Mouse (Mus musculus) liver, adult (tissue): ENCODE measurements around the gene Samd8.

Source experiments
- GATA4 ChIP-seq: IDR thresholded peaks from 2 replicates; pipeline ENCODE4 v1.6.1; 2014; ENCODE audit warnings: mild to moderate bottlenecking, low read length; ENCODE audit not compliant: insufficient replicate concordance

Samd8 gene

DNA sequence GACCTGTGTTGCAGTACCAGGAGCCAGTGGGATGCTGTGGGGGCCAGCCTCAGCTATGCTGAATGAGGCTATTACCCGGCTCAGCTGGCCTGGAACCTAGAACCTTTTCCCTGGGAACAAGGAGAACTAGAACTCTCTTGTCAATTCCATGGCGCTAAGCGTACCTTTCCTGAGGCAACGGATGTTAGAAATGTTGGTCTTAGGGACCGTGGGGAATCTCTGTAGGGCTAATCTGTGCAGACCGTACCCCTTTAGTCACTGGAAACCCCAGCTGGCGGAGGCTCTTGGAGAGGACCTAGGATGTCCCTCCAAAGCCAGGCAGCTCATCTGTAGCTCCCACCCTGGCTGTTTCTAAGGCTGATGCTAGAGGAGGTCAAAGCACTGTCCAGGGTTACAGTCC is 10.0 kb upstream of the Samd8 start:
- TF ChIP-seq GATA4, result no peak

GRCm38 (mm10) chr14:21741314-21741713 is 9.0 kb upstream of the Samd8 start:
- no peak for TF ChIP-seq GATA4

GRCm38 (mm10) chr14:21741786-21742185 is 8.5 kb upstream of the Samd8 start:
- no peak for TF ChIP-seq GATA4

DNA sequence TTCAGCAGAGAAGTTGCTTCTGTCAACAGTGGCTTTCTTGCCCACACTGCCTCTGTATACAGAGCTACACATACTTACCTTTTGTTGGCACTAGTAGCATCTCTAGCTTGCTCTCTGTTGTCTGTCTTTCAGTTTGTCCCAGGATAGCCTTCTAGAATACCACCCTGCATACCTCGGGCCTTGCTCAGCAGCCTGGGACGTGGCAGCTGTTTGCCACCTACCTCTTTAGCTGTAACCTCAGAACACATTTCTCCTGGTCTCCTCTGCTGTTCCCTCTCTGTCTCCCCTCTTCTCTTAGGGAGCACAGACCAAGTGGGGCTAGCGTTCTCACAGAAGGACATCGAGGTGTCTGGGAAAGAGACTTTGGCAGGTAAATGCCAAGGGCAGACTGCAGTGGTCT is 7.9 kb upstream of the Samd8 start:
- no peak for TF ChIP-seq GATA4

GRCm38 (mm10) chr14:21744169-21744568 is 6.2 kb upstream of the Samd8 start:
- TF ChIP-seq GATA4, result no peak

- TF ChIP-seq GATA4, result no peak
Observed at GRCm38 (mm10) chr14:21745149-21745548, 5.2 kb upstream of the Samd8 start.

- TF ChIP-seq GATA4, result no peak
Observed at GRCm38 (mm10) chr14:21746251-21746650, 4.1 kb upstream of the Samd8 start.

- no peak for TF ChIP-seq GATA4
Observed at GRCm38 (mm10) chr14:21746846-21747245, 3.5 kb upstream of the Samd8 start.

DNA sequence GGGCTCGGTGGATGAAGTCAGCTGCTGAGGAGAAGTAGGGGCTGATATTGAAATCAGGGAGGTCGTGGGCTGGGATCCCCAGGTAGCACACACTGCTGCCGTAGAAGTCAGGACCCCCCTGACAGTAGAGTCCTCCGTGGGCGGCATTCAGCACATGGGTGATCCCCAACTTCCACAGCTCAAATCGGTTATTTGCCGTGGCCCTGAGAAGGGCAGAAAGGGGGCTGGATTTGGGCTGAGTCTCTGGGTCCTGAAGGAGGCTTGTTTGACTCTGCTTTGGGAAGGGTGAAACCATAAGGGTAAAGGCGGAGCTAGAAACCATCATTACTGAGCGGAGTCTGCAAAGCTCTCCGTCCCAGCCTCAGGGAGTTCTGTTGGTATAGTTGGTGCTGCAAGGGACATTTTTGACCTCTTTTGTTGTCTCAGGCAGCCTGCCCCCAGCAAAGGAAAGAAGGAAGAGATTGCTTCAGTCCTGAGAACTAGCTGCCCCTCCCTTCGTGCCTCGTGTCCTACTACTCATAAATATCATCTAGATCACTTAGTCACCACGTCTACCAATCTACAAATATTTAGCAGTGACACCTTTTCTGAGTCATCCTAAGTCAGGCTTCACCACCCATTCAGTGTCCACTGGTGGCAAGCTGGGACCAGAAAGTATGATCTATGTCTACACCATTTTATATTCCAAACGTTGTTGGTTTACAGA is 2.7 kb upstream of the Samd8 start:
- TF ChIP-seq GATA4, result no peak

DNA sequence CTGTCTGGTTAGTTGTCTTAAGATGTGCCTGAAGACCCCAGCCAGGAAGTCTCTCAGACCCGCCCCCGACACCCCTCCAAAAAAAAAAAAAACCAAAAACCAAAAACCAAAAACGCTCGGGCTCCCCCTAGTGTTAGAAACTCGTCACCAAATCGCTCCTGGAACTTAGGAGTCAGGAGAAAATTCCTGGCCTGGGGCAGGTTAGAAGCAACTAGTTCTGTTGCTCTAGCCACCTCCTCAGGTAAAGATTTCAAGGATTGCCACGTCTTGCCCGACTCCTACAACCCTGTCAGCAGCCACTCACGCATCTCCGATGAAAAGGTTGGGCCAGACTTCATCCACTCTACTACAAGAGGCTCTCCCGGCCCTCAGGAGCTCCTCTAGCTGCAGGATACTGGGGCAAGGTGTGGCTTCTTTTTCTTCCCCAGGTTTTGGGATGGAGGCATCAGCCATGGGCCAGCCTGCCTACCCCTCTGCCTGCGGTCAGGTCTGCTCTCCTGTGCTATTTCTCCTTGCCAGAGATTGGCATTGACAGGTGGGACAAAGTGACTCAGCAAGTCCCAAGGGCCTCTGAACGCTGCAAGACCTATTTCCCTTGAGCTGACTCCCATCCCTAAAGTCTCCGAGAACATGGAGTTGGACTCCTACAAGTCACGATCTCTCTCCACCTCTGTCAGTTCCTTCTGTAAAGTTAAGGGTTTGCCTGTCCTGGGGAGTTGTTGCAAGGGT is 2.0 kb upstream of the Samd8 start:
- TF ChIP-seq GATA4, result no peak

GRCm38 (mm10) chr14:21750881-21751542 is 681 bp downstream of the Samd8 start, which contains the start of gene Dusp13:
Gene Dusp13 (minus strand): TSS chr14:21751181.
- no peak for TF ChIP-seq GATA4

GRCm38 (mm10) chr14:21752411-21752810 is 2.1 kb downstream of the Samd8 start:
- no peak for TF ChIP-seq GATA4

- no peak for TF ChIP-seq GATA4
Observed at GRCm38 (mm10) chr14:21753367-21753766, 3.0 kb downstream of the Samd8 start.

GRCm38 (mm10) chr14:21761560-21761959 is 11.2 kb downstream of the Samd8 start:
- no peak for TF ChIP-seq GATA4

- no peak for TF ChIP-seq GATA4
Observed at GRCm38 (mm10) chr14:21763736-21764135, 13.4 kb downstream of the Samd8 start.

- TF ChIP-seq GATA4, result no peak
Observed at GRCm38 (mm10) chr14:21764646-21765045, 14.3 kb downstream of the Samd8 start.
